Mouse (Mus musculus) testis, adult 2 months (tissue): ENCODE data around the gene Tjp1.

ENCODE experiments used
- CTCF ChIP-seq: fragments of 200-500 bp; IDR thresholded peaks from 2 replicates; pipeline ENCODE4 v1.5.1; 2012; ENCODE audit warnings: low read depth, mild to moderate bottlenecking, inconsistent platforms, low read length, moderate library complexity; ENCODE audit not compliant: control insufficient read depth, insufficient read depth, insufficient replicate concordance
- POLR2A ChIP-seq: fragments of 200-500 bp; IDR thresholded peaks from 2 replicates; pipeline ENCODE4 v1.6.1; 2012; ENCODE audit warnings: low read depth, mild to moderate bottlenecking, inconsistent platforms, low read length, moderate library complexity; ENCODE audit not compliant: control insufficient read depth

- TF ChIP-seq CTCF (no peak), POLR2A (no peak)
Observed at GRCm38 (mm10) chr7:65401622-65402021, 126.0 kb downstream of the Tjp1 start.
